Mouse (Mus musculus): ENCODE measurements at regions not wholly inside any gene's neighbourhood (a gene's known extent, or its start where the extent isn't known, plus 50 kb on each side); places are given as distances from the start of the nearest gene placed in this dataset.

GRCm38 (mm10) chr5:39841186-39841585, 85.9 kb upstream of the Hs3st1 start:
- DNase-seq: peak; percentile 98

GRCm38 (mm10) chr5:39840576-39840975, 85.3 kb upstream of the Hs3st1 start:
- DNase-seq: no peak

- DNase-seq: peak; percentile 93
Measured at GRCm38 (mm10) chr5:39832565-39832964, 77.3 kb upstream of the Hs3st1 start.

GRCm38 (mm10) chr5:39824680-39825079, 69.4 kb upstream of the Hs3st1 start:
- DNase-seq: no peak

- DNase-seq: no peak
Measured at GRCm38 (mm10) chr5:39806643-39807042, 51.4 kb upstream of the Hs3st1 start.

Data from heart, adult 11 months (tissue).